Mouse (Mus musculus) thymus, adult 2 months (tissue): ENCODE data around the gene Csnk1e.

ENCODE experiments used
- CTCF ChIP-seq: fragments of 200-500 bp; IDR thresholded peaks from 2 replicates; pipeline ENCODE4 v1.5.1; 2012; ENCODE audit warnings: mild to moderate bottlenecking, control low read depth, low read length, moderate library complexity, borderline replicate concordance; ENCODE audit not compliant: control insufficient read depth, poor library complexity, insufficient read depth; ENCODE audit errors: extremely low read depth
- POLR2A ChIP-seq: fragments of 200-500 bp; IDR thresholded peaks from 2 replicates; pipeline ENCODE4 v1.6.1; 2012; ENCODE audit warnings: mild to moderate bottlenecking, low read length, control low read depth, moderate library complexity; ENCODE audit not compliant: control insufficient read depth, poor library complexity, insufficient read depth; ENCODE audit errors: extremely low read depth

DNA sequence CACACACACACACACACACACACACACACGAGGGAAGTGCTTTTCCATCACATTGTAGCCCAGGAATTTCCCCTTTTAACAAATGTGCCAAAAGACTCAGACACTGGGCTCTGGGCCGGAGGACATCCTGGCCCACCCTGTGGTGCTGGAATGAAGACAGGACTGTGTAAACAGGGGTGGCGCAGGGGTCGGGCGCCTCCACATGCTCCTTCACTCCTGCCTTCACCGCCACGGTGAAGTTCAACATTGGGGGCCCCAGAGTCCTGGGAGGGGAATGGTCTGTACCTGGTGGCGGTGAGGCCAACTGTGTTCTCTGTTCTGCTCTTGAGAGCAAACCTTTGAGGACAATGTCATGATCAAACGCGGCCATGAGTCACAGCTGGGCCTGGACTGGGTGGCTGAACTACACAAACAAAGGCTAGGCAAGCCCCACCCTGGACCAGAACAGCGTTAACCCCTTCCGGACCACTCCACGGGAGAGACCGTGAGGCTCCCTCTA is 87.0 kb downstream of the Csnk1e start:
- TF ChIP-seq CTCF (no peak), POLR2A (no peak)
